Mouse (Mus musculus): Measurements from ENCODE around the gene Gm26965.

DNA sequence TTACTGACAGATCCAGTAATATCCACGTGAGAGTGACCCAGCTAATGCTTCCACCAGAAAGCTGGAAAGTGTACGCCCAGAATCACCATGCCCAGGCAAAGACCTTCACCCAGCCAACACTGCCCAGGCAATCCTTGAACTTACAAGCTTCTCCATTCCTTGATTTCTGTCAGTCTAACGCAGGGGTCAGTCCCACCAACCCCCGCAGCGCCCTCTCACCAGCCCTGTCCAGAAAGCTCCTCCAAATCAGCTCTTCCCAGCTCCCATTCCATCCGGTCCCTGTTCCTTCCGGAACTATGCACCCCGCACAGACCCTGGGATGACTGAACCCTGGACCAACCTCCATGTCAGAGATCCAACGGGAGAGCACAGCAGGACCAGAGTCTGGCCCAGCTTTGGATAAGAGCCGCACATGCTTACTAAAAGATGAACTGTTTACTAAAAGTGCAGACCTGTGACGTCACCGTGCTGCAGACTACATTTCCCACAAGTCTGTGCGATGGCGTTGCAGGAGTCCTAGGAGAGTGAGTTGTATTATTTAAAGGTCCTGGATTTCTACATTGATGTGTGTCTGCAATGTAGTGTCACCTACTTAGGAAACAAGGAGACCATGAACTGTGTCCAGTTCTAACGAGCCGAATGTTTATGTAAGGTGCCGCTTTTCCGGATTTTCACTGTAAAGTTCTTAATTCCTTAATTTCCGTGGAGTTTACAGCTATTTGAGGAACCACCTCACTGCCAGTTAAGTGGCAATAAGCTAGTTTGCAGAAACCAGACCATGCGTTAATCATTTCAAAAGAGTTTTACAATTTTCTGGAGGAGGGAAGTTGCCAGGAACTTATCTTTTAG lies 74.6 kb downstream of the Gm26965 start, which contains the start of gene Zfp874a:
- TF ChIP-seq CTCF (IDR thresholded peaks at IDR 0.05; ENCODE audit: extremely low read depth, insufficient read depth, insufficient read length, insufficient replicate concordance) (no peak), POLR2A (IDR thresholded peaks at IDR 0.05; ENCODE audit: low read depth, low read length) (no peak)
